Mouse (Mus musculus) liver, embryonic 14.5 days (tissue): ENCODE results near the gene Tex30. TPM values are rescaled to one million over a fixed set of nuclear protein-coding genes. Genes with fewer than 3 reads are reported as not detected.

Experiments
- ATAC-seq: fragments of 200-750 bp; cut with Nextera tagmentation; 2 replicates; pipeline ENCODE4 v1.8.0; 2017; ENCODE audit warnings: moderate number of reproducible peaks, mild to moderate bottlenecking, moderate library complexity; ENCODE audit not compliant: insufficient read depth
- DNase-seq, 3 experiments: peaks; one replicate each; pipeline ENCODE4 v3.0.0-alpha.2; 2012 to 2013; ENCODE audit warnings: low read depth in 3 of 3, low spot score in 3 of 3
- H3K27ac ChIP-seq: fragments of 300-500 bp; sonication (generic); 2 replicates; pipeline ENCODE4 v1.5.1; 2014; ENCODE audit warnings: moderate library complexity, mild to moderate bottlenecking, control low read depth, inconsistent platforms
- H3K27me3 ChIP-seq: fragments of 300-500 bp; sonication (generic); 2 replicates; pipeline ENCODE4 v1.6.1; 2014; ENCODE audit warnings: mild to moderate bottlenecking, low read length, moderate library complexity; ENCODE audit not compliant: control insufficient read depth, insufficient read depth
- H3K36me3 ChIP-seq: fragments of 300-500 bp; sonication (generic); replicated peaks from 2 replicates; pipeline ENCODE4 v1.6.1; 2014; ENCODE audit warnings: low read depth; ENCODE audit not compliant: control insufficient read depth, insufficient read depth
- H3K4me1 ChIP-seq, 2 experiments: fragments of 200-500 bp in 1 of 2; fragments of 300-500 bp in 1 of 2; sonication (generic) in 1 of 2; replicated peaks; 2 replicates each; pipeline ENCODE4 v1.6.1; 2012 to 2014; ENCODE audit warnings: antibody characterized with exemption in 1 of 2, inconsistent platforms in 1 of 2, low read length in 1 of 2; ENCODE audit not compliant: control insufficient read depth in 2 of 2, insufficient read depth in 2 of 2
- H3K4me2 ChIP-seq: fragments of 300-500 bp; sonication (generic); 2 replicates; pipeline ENCODE4 v1.6.1; 2014; ENCODE audit warnings: low read depth, mild to moderate bottlenecking, control low read depth, moderate library complexity
- H3K4me3 ChIP-seq, 2 experiments: fragments of 200-500 bp in 1 of 2; fragments of 300-500 bp in 1 of 2; sonication (generic) in 1 of 2; 2 replicates each; pipeline ENCODE4 v1.5.1; 2012 to 2014; ENCODE audit warnings: low read depth in 2 of 2, low read length in 2 of 2, mild to moderate bottlenecking in 2 of 2, control low read depth in 1 of 2, inconsistent platforms in 1 of 2, moderate library complexity in 1 of 2; ENCODE audit not compliant: insufficient read depth in 1 of 2
- H3K9ac ChIP-seq: fragments of 300-500 bp; sonication (generic); replicated peaks from 2 replicates; pipeline ENCODE4 v1.6.1; 2014; ENCODE audit warnings: mild to moderate bottlenecking, control low read depth, moderate library complexity
- H3K9me3 ChIP-seq: fragments of 300-500 bp; sonication (generic); 2 replicates; pipeline ENCODE4 v1.6.1; 2016; ENCODE audit warnings: low read length, mixed read lengths; ENCODE audit not compliant: control insufficient read depth
- CTCF ChIP-seq: IDR thresholded peaks from 2 replicates; pipeline ENCODE4 v1.5.1; 2016; ENCODE audit warnings: antibody characterized with exemption, low read depth, control low read depth
- EP300 ChIP-seq: IDR thresholded peaks from 2 replicates; pipeline ENCODE4 v1.6.1; 2016; ENCODE audit warnings: antibody characterized with exemption, low read depth
- WGBS: fragments of 180-500 bp; shearing (Covaris S2); extraction: QIAGEN DNeasy Blood & Tissue Kit; methylation state at CpG from one replicate; pipeline ENCODE4 v1.1.7; 2014; ENCODE audit not compliant: insufficient replicate concordance; 5-methylcytosine and 5-hydroxymethylcytosine counted together
- polyA plus RNA-seq, 2 experiments: library from polyadenylated mRNA; depleted of rRNA in 1 of 2; stranded (reverse) in 1 of 2; unstranded in 1 of 2; fragments of >200 nt; fragmentation: Nextera tagmentation in 1 of 2; extraction: Ambion mirVana in 1 of 2; gene quantifications; 2 replicates each; pipeline versions ENCODE4 v1.2.1 to v1.2.3; 2012 to 2014

The Tex30 gene
- polyA plus RNA-seq, 2 experiments = 21.0 to 60.1 TPM

- peaks cover 0 to 1% of the 10 kb centered on the region in 2 experiments; a peak in 1 of 4 replicates for H3K4me1 ChIP-seq
- TF ChIP-seq EP300 = no peak
- TF ChIP-seq CTCF = no peak
- H3K9me3 ChIP-seq = no peaks in the 10 kb centered on the region
- ATAC-seq (peak; percentile 90), DNase-seq (peak; percentile 76 to 81 (median 81))
- no peaks in the 10 kb centered on the region for H3K36me3 ChIP-seq
- H3K27ac ChIP-seq = peak within 1 kb of the TSS; percentile 63
- H3K4me2 ChIP-seq = peak within 1 kb of the TSS; percentile 82
- peak within 1 kb of the TSS; percentile 66 to 94 for H3K4me3 ChIP-seq
- H3K9ac ChIP-seq = peak within 1 kb of the TSS; percentile 62
- H3K27me3 ChIP-seq = no peaks in the 10 kb centered on the region
- WGBS = under 1% methylated on average over 39 of the region's 39 CpGs
These were observed 16.2 kb upstream of the Tex30 start, which contains the start of the genes Kdelc1 and Bivm for GRCm38 (mm10) chr1:44118239-44119054. Kdelc1 (minus strand) TSS chr1:44118808. Bivm (plus strand) TSS chr1:44118957.

- Histone ChIP-seq H3K4me2 (peak overlapping the region; percentile 82), H3K27ac (no peak overlapping the region), H3K9ac (peak overlapping the region; percentile 48), H3K27me3 (no peaks in the 10 kb centered on the region), H3K36me3 (no peaks in the 10 kb centered on the region; the same call in 1 of the 2 replicates), H3K4me1 (peaks cover 0 to 1% of the 10 kb centered on the region in 2 experiments; a peak in 1 of 4 replicates), H3K4me3 (peak overlapping the region; percentile 66 to 94; a peak in 3 of 4 replicates), H3K9me3 (no peaks in the 10 kb centered on the region)
- TF ChIP-seq EP300 (no peak), CTCF (no peak; the same call in 1 of the 2 replicates)
- ATAC-seq (no peak), DNase-seq (no peak)
These were observed 15.3 kb upstream of the Tex30 start for GRCm38 (mm10) chr1:44117571-44117970.

DNA sequence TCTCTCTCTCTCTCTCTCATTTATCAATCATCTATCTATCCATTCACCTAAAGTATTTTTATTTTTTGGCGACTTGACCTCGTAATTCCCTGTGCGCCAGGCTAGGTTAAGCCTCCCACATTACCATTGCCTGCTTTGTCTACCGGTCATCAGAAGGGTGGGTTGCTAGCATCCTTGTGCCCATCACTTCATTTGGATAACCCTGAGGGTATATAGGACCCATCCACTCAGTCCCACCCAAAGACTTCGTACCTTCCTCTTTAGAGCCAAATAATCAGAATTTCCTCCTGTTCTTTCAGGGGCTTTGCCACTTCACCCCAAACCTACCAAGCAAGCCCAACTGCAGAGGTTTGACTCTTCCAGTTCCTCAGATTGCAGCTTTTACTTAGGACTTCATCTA, 698 bp upstream of the Tex30 start:
- no peak overlapping the region for H3K27ac ChIP-seq
- WGBS = 12% methylated on average over 5 of the region's 5 CpGs
- no peaks in the 10 kb centered on the region for H3K27me3 ChIP-seq
- no peak for ATAC-seq
- H3K36me3 ChIP-seq = no peaks in the 10 kb centered on the region; the same call in 1 of the 2 replicates
- H3K9me3 ChIP-seq = no peaks in the 10 kb centered on the region
- H3K4me2 ChIP-seq = peak overlapping the region; percentile 88
- H3K4me1 ChIP-seq = peaks cover 3 to 6% of the 10 kb centered on the region in 2 experiments; a peak in 3 of 4 replicates
- no peak for DNase-seq
- H3K4me3 ChIP-seq = peak overlapping the region; percentile 49 to 86
- no peak for TF ChIP-seq CTCF
- peak overlapping the region; percentile 70 for H3K9ac ChIP-seq

- H3K27me3 ChIP-seq = no peaks in the 10 kb centered on the region
- peaks cover 9% of the 10 kb centered on the region for H3K36me3 ChIP-seq
- ATAC-seq (peak; percentile 78), DNase-seq (peak; percentile 42 to 59 (median 47))
- TF ChIP-seq CTCF = no peak; the same call in 1 of the 2 replicates
- TF ChIP-seq EP300 = no peak; the same call in 1 of the 2 replicates
- peak overlapping the region; percentile 88 for H3K4me2 ChIP-seq
- H3K27ac ChIP-seq = peak overlapping the region; percentile 92
- peaks cover 3 to 6% of the 10 kb centered on the region in 2 experiments; a peak in 3 of 4 replicates for H3K4me1 ChIP-seq
- H3K9me3 ChIP-seq = no peaks in the 10 kb centered on the region
- peak overlapping the region; percentile 94 for H3K9ac ChIP-seq
- peak overlapping the region; percentile 86 to 100 for H3K4me3 ChIP-seq
- WGBS = under 1% methylated on average over 55 of the region's 55 CpGs
These were observed 604 bp downstream of the Tex30 start for GRCm38 (mm10) chr1:44101448-44102225.
